Mouse (Mus musculus): ENCODE measurements at regions not wholly inside any gene's neighbourhood (a gene's known extent, or its start where the extent isn't known, plus 50 kb on each side); places are given as distances from the start of the nearest gene placed in this dataset.

GRCm38 (mm10) chr15:9898211-9898610 lies 149.5 kb upstream of the Spef2 start:
- DNase-seq (ENCODE audit: inconsistent age in 2 of 2, low spot score in 1 of 2), result no peak

DNA sequence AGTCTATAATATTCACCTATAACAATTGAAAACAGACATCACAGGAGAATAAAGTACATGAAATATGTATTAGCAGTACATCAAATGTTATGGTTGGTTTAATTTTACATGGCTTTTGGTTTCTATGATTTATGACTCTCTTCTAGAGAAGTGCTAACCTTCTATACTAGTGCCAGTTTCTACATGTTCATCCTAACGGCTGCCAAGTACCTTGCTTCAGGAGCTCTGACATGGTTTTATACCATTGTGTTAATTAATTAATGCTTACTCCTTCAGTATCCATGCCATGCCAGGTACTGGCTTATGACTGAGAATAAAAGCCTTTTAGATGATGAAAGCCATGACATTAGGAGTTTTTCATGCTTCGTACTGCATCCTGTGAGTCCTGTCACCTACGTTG lies 144.5 kb upstream of the Spef2 start:
- no peak for DNase-seq (ENCODE audit: inconsistent age in 2 of 2, low spot score in 1 of 2)

GRCm38 (mm10) chr15:9892208-9892607 lies 143.5 kb upstream of the Spef2 start:
- no peak for DNase-seq (ENCODE audit: inconsistent age in 2 of 2, low spot score in 1 of 2)

GRCm38 (mm10) chr15:9891446-9891845 lies 142.8 kb upstream of the Spef2 start:
- DNase-seq (ENCODE audit: inconsistent age in 2 of 2, low spot score in 1 of 2), result no peak

- DNase-seq (ENCODE audit: inconsistent age in 2 of 2, low spot score in 1 of 2), result no peak
These were observed 127.1 kb upstream of the Spef2 start for GRCm38 (mm10) chr15:9875776-9876175.

- DNase-seq (ENCODE audit: inconsistent age in 2 of 2, low spot score in 1 of 2), result no peak
These were observed 121.5 kb upstream of the Spef2 start for GRCm38 (mm10) chr15:9870126-9870525.

DNA sequence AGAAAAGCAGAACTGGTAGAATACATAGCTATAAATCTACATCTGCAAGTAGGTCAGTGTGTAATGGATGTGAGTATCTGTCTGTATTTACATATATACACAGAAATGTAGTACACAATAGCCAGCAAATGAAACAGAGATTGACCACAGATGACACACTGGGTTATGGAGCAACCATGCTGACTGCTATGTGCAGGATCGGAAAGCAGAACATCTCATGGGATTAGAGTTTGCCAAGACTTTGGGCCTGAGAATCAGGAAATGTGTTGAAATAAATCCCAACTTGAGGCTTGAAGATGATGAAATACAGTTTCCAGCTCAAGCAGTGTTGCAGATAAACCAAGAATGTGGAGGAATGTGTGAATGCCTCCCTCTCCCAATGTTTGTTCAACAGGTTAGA lies 116.1 kb upstream of the Spef2 start:
- DNase-seq (ENCODE audit: inconsistent age in 2 of 2, low spot score in 1 of 2), result peak in 1 of 2 experiments; percentile 39

DNA sequence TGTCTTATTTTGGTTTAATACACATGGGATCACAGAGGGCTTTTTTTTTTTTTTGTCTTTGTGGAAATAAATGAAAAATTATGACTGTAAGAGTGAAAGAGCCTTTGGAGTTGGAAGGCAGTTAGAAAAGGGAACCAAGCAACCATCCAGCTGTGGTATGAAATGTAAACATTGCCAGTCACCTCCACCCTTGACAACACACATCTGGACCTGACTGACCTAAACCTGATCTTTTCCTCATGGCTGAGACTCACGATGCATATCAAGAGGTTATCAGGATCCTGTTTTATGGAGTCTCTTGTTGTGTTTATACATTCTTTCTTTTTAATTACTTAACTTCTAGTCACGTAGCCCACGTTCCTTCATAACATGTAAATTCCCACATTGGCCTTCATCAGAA lies 113.2 kb upstream of the Spef2 start:
- DNase-seq (ENCODE audit: inconsistent age in 2 of 2, low spot score in 1 of 2), result no peak

GRCm38 (mm10) chr15:9839681-9840080 lies 91.0 kb upstream of the Spef2 start:
- no peak for DNase-seq (ENCODE audit: inconsistent age in 2 of 2, low spot score in 1 of 2)

DNA sequence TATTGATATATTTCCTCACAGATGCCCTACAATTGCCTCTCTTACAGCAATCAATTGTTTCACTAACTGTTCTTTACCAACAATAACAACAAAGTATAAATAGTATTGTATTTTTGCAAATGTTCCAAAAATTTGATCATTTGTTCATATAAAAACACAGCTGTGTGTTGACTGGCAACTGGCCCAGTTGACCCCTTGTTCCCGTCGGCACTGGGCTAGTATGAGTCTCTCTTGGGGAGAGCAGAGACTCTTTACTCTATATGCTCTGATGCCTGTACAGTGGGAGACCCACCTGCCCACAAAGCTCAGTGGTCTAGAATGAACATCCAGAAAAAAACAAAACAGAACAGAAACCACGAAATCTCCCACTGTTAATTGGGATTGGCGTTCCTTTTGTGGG lies 86.4 kb upstream of the Spef2 start:
- DNase-seq (ENCODE audit: inconsistent age in 2 of 2, low spot score in 1 of 2), result no peak

- DNase-seq (ENCODE audit: inconsistent age in 2 of 2, low spot score in 1 of 2), result no peak
These were observed 55.8 kb upstream of the Spef2 start for GRCm38 (mm10) chr15:9804469-9804868.
